Mouse (Mus musculus): ENCODE results near the gene D030056L22Rik. TPM values are rescaled to one million over a fixed set of nuclear protein-coding genes. Genes with fewer than 3 reads are reported as not detected.

The D030056L22Rik gene
- 33.7 and 34.3 TPM in 2 replicates for polyA plus RNA-seq (2016; fragmentation: Nextera tagmentation; extraction: Ambion mirVana)

DNA sequence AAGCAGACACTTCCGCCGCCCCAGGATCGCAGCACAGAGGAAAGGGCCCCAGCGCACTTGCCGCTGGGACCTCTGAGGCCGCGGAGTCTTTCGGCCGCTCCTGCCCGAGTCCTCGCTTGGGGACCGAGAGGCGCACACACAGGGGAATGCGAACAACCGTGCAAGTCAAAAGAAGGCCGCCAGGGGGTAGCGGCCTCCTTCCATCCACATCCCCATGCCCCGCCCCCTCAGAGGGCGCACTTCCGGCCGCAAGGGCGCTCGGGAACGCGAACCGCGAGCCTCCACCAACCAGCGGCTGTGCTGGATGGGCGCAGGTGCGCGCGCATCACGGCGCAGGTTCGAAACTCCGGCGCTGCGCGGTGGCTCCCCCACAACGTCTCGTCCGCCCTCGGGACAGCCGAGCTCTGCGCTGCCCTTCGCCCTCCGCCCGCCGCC lies at the start of gene D030056L22Rik:
D030056L22Rik (plus strand) TSS at position 328 of the 435 bp plus-strand sequence.
- H3K27ac ChIP-seq (replicated peaks) = peak within 1 kb of the TSS; percentile 92
- peaks cover 11% of the 10 kb centered on the region for H3K36me3 ChIP-seq (replicated peaks)
- H3K4me1 ChIP-seq = peaks cover 27% of the 10 kb centered on the region
- H3K4me3 ChIP-seq = peak within 1 kb of the TSS; percentile 97
- under 1% methylated on average over 49 of the region's 49 CpGs for WGBS
- DNase-seq (ENCODE audit: low spot score) = peak; percentile 99
- no peaks in the 10 kb centered on the region for H3K9me3 ChIP-seq
- H3K27me3 ChIP-seq (replicated peaks; ENCODE audit: low read depth, poor library complexity, severe bottlenecking) = no peaks in the 10 kb centered on the region

DNA sequence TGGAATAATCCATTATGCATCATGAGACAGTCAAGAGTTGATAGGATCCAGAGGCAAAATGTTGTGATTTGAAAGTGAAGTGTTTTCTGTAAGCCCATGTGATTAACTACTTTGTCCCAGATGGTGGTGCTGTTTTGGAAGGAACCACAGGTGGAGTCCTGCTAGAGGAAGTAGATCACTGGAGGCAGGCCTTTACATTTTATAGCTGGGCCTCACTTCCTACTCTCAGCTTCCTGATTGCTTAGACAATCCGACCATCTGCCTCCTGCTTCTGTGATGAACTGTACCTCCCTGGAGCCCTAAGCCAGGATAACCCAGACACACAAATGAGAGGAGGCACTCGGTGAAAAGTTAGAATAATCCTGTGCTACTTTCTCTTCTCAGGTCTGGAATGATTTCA lies 49.1 kb upstream of the D030056L22Rik start:
- H3K4me3 ChIP-seq = no peak overlapping the region
- H3K9me3 ChIP-seq = no peaks in the 10 kb centered on the region
- H3K4me1 ChIP-seq = no peaks in the 10 kb centered on the region
- WGBS = 73% methylated on average over 2 of the region's 2 CpGs
- no peak for DNase-seq (ENCODE audit: low spot score)
- no peaks in the 10 kb centered on the region for H3K27me3 ChIP-seq (replicated peaks; ENCODE audit: low read depth, poor library complexity, severe bottlenecking)
- no peak overlapping the region for H3K27ac ChIP-seq (replicated peaks)
- no peaks in the 10 kb centered on the region for H3K36me3 ChIP-seq (replicated peaks)

DNA sequence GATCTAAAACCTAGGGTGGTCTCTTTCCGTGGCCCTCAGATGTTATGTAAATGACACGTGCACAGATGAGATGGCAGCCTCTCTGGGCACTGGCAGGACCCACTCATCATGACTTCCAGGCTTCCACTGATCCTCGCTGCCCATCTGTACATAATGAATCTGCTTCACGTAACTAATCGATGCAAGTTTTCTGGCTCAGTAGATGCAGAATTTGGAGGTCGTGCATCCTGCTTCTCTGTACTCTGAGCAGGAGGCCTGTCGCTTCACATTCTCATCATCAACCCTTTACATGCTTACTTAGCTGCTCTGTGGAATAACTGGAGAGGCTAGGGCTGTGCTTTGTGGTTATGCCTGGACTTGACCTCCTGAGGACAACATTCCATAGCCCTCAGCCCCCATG lies 46.0 kb upstream of the D030056L22Rik start:
- Histone ChIP-seq H3K4me3 (no peak overlapping the region), H3K36me3 (replicated peaks) (no peaks in the 10 kb centered on the region), H3K27ac (replicated peaks) (no peak overlapping the region), H3K27me3 (replicated peaks; ENCODE audit: low read depth, poor library complexity, severe bottlenecking) (no peaks in the 10 kb centered on the region), H3K9me3 (no peaks in the 10 kb centered on the region), H3K4me1 (peaks cover 10% of the 10 kb centered on the region)
- no peak for DNase-seq (ENCODE audit: low spot score)
- WGBS = 80% methylated on average over 7 of the region's 7 CpGs

DNA sequence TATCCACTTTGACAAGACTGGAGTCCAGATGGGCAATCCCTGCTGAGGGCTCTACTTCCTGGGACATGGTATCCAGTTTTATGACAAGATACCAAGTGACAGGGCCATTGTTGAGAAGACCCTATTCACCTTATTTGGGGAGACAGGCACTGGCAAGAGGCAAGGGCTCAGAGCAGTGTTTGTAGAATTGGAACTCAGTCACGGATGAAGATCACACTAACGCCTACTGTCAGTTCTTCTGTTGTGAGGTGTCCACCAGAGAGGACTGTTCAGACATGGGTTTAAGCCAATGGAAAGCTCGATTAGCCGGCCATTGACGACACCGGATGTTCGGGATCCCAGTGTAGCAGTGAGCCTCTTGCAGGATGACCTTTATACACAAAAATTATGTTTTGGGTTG lies 43.4 kb upstream of the D030056L22Rik start:
- no peaks in the 10 kb centered on the region for H3K36me3 ChIP-seq (replicated peaks)
- DNase-seq (ENCODE audit: low spot score) = no peak
- no peak overlapping the region for H3K4me3 ChIP-seq
- 88% methylated on average over 7 of the region's 7 CpGs for WGBS
- peaks cover 25% of the 10 kb centered on the region for H3K4me1 ChIP-seq
- no peaks in the 10 kb centered on the region for H3K27me3 ChIP-seq (replicated peaks; ENCODE audit: low read depth, poor library complexity, severe bottlenecking)
- 0 out of 2 replicates have a peak overlapping the region, but pooled peaks have one; percentile 60 for H3K27ac ChIP-seq (replicated peaks)
- no peaks in the 10 kb centered on the region for H3K9me3 ChIP-seq

DNA sequence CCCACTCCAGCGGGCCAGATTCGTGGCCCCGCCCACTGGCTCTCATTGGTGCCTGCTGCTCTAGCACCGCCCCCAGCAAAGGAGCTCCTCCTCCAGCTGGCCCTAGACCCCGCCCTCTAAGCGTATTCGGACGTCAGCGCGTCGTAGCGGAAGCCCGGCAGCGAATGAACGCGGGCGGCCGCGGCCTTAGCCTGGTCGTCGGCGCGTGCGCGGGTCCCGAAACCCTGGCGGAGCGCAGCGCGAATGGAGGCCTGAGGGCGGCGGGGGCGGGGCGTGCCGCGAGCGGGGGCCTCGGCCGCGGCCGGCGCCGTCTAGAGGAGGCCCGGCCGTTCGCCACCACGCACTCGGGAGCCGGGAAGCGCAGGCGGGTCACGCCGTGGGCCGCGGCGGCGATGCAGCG lies 42.4 kb upstream of the D030056L22Rik start, which contains the start of gene Carnmt1:
Carnmt1 (plus strand) TSS at position 157 of the 400 bp plus-strand sequence.
- Histone ChIP-seq H3K4me1 (peaks cover 25% of the 10 kb centered on the region), H3K27me3 (replicated peaks; ENCODE audit: low read depth, poor library complexity, severe bottlenecking) (no peaks in the 10 kb centered on the region), H3K9me3 (no peaks in the 10 kb centered on the region), H3K36me3 (replicated peaks) (no peaks in the 10 kb centered on the region), H3K4me3 (peak within 1 kb of the TSS; percentile 80), H3K27ac (replicated peaks) (peak within 1 kb of the TSS; percentile 91)
- under 1% methylated on average over 54 of the region's 58 CpGs for WGBS
- peak; percentile 98 for DNase-seq (ENCODE audit: low spot score)

DNA sequence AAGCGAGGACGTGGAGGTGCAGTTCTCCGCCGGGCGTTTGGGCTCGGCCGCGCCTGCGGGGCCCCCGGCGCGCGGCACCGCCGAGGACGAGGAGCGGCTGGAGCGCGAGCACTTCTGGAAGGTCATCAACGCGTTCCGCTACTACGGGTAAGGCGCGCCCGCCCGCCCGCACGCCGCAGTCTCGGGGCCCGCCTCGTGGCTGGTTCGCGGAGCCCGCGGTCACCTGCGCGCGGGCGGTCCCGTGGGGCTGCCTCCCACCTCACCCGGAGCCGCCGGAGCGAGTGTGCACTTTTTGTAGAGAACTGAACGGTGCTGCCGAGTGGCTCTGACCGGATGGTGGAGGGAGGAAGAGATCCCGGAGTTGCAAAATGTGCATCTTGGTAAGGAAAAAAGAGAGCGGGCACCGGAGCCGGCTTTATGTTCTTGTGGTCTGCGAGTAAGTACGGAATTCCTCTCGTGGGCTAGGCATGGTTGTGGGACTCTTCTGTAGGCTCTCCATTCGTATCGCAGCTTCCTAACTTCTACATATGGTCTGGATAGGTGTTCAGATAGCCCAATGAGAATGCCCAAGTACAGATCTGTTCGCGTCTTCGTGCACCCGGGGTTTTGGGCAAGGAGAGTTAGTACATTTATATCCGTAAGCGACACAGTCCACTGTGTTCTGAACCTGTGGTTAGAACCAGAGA lies 41.8 kb upstream of the D030056L22Rik start:
- peak; percentile 63 for DNase-seq (ENCODE audit: low spot score)
- peak overlapping the region; percentile 91 for H3K27ac ChIP-seq (replicated peaks)
- H3K4me3 ChIP-seq = peak overlapping the region; percentile 80
- H3K4me1 ChIP-seq = peaks cover 25% of the 10 kb centered on the region
- H3K27me3 ChIP-seq (replicated peaks; ENCODE audit: low read depth, poor library complexity, severe bottlenecking) = no peaks in the 10 kb centered on the region
- no peaks in the 10 kb centered on the region for H3K9me3 ChIP-seq
- no peaks in the 10 kb centered on the region for H3K36me3 ChIP-seq (replicated peaks)
- under 1% methylated on average over 64 of the region's 64 CpGs for WGBS

DNA sequence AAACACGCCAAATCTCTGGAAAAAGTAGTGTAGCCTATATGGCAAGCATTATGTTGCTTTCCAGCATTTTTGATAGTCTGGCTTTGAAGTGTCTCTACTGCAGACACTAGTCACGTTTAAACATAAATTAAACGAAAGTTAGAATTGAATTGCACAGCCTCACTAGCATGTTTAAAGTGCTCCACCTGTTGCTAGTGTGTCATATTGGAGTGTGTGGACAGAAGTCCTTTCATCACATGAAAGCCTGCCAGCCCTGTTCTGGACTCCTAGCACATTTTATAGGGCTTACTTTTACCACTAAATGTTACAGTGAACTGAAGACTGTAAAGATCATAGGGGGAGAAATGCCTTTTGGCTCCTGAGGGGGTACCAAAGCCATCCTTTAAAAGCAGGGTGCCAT lies 40.5 kb upstream of the D030056L22Rik start:
- no peaks in the 10 kb centered on the region for H3K9me3 ChIP-seq
- peak overlapping the region; percentile 80 for H3K4me3 ChIP-seq
- DNase-seq (ENCODE audit: low spot score) = no peak
- H3K27ac ChIP-seq (replicated peaks) = no peak overlapping the region
- WGBS = 69% methylated on average over 3 of the region's 3 CpGs
- no peaks in the 10 kb centered on the region for H3K36me3 ChIP-seq (replicated peaks)
- peaks cover 25% of the 10 kb centered on the region for H3K4me1 ChIP-seq
- no peaks in the 10 kb centered on the region for H3K27me3 ChIP-seq (replicated peaks; ENCODE audit: low read depth, poor library complexity, severe bottlenecking)

DNA sequence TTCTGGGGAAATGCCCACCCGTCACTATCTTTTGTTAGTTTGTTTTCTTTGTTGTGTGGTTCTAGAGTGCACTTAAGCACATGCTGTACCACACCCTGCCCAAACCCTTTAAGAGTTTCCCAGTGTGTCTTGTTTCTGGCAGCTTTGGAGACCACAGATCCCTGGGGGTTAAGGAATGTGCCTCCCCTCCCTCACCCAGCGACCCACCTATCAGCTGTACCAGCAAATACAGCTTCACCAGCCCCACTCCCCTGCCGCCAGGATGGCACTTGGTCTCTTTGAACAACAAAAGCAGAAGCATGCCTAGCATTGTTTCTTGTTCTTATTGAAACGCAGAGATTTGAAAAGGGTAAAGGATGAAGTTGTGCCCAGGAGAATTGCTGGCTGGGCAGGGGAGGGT lies 39.9 kb upstream of the D030056L22Rik start:
- DNase-seq (ENCODE audit: low spot score) = no peak
- 19% methylated on average over 4 of the region's 4 CpGs for whole genome bisulfite sequencing
- peak overlapping the region; percentile 80 for H3K4me3 ChIP-seq
- no peaks in the 10 kb centered on the region for H3K9me3 ChIP-seq
- no peaks in the 10 kb centered on the region for H3K27me3 ChIP-seq (replicated peaks; ENCODE audit: low read depth, poor library complexity, severe bottlenecking)
- H3K4me1 ChIP-seq = peaks cover 25% of the 10 kb centered on the region
- H3K36me3 ChIP-seq (replicated peaks) = no peaks in the 10 kb centered on the region
- H3K27ac ChIP-seq (replicated peaks) = peak overlapping the region; percentile 10; the same call in 1 of the 2 replicates

DNA sequence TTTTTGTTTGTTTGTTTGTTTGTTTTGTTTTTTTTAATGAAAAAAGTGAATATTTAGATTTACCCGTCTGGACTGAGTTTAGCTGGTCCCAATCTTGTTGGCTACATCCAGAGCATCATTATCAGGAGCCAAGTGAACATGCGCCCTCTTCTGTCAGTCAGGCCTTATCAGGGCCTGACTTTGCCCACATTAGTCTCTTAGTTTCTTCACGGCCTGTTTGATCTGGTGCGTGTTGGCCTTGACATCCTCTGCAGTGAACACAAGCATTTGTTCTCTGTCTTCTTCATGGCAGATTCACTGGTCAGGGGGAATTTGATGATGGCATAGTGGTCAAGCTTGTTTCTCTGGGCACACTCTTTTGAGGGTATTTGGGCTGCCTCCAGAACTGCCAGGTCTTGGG lies 30.9 kb upstream of the D030056L22Rik start:
- Histone ChIP-seq H3K4me3 (no peak overlapping the region), H3K9me3 (no peaks in the 10 kb centered on the region), H3K27ac (replicated peaks) (no peak overlapping the region), H3K4me1 (no peaks in the 10 kb centered on the region), H3K27me3 (replicated peaks; ENCODE audit: low read depth, poor library complexity, severe bottlenecking) (no peaks in the 10 kb centered on the region), H3K36me3 (replicated peaks) (peaks cover 34% of the 10 kb centered on the region)
- WGBS = 82% methylated on average over 4 of the region's 4 CpGs
- DNase-seq (ENCODE audit: low spot score) = no peak

DNA sequence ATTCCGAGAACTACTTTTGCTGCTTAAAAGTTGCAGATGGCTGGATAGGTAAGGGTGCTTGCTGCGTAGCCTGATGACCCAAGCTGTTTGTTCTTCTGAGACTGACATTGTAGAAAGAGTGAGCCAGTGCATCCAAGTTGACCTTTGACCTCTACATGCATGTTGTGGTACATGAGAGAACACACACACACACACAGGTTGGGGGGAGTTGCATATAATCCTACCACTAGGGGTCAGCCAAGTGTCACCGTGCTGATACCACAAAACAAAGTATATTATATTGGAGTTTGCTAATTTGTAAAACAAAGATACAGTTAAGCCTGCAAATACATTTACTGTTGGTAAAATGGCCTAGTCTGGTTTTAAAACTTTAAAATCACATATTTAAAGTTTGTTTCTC lies 25.4 kb upstream of the D030056L22Rik start:
- no peak overlapping the region for H3K27ac ChIP-seq (replicated peaks)
- H3K4me1 ChIP-seq = no peaks in the 10 kb centered on the region
- no peaks in the 10 kb centered on the region for H3K27me3 ChIP-seq (replicated peaks; ENCODE audit: low read depth, poor library complexity, severe bottlenecking)
- H3K36me3 ChIP-seq (replicated peaks) = peaks cover 17% of the 10 kb centered on the region
- DNase-seq (ENCODE audit: low spot score) = peak; percentile 31
- WGBS = 82% methylated on average over 3 of the region's 3 CpGs
- H3K9me3 ChIP-seq = no peaks in the 10 kb centered on the region
- H3K4me3 ChIP-seq = no peak overlapping the region

DNA sequence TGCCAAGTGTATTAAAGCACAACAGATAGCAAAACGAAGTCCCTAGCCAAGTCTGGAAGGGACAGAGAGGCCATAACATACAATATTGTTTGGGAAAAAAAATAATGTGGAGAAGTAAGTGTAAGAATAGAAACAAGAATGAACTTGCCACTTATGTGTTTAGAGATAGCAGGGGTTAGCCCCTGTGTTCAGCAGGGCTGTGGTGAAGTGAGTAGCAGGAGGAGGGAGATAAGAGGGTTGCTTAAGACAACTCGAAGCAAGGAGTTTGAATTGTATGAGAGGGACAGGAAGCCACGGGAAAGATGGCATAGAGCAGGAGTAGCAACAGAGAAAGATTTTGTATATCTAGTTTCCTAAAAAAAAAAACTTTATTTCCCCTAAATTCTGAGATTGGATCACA lies 20.8 kb upstream of the D030056L22Rik start:
- Histone ChIP-seq H3K27me3 (replicated peaks; ENCODE audit: low read depth, poor library complexity, severe bottlenecking) (no peaks in the 10 kb centered on the region), H3K4me1 (no peaks in the 10 kb centered on the region), H3K27ac (replicated peaks) (no peak overlapping the region), H3K4me3 (no peak overlapping the region), H3K9me3 (no peaks in the 10 kb centered on the region), H3K36me3 (replicated peaks) (peaks cover 36% of the 10 kb centered on the region)
- WGBS = 86% methylated on average over 3 of the region's 3 CpGs
- DNase-seq (ENCODE audit: low spot score) = no peak

DNA sequence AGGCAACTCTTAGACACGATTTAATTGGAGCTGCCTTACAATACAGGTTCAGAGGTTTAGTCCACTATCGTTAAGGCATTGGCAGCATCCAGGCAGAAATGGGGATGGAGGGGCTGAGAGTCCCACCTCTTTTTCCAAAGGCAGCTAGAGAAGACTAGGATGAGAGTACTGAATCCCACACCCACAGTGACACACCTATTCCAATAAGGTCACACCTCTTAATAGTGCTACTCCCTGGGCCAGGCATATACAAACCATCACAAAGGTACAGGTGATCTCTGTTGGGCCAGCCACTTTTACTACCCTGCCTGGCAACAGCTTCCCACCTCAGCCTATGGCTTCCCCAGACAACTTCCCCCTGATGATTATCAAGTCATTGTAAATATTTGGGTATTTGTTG lies 20.2 kb upstream of the D030056L22Rik start:
- H3K4me3 ChIP-seq = no peak overlapping the region
- 87% methylated on average over 2 of the region's 2 CpGs for WGBS
- peaks cover 40% of the 10 kb centered on the region for H3K36me3 ChIP-seq (replicated peaks)
- H3K4me1 ChIP-seq = no peaks in the 10 kb centered on the region
- no peak overlapping the region for H3K27ac ChIP-seq (replicated peaks)
- DNase-seq (ENCODE audit: low spot score) = no peak
- H3K27me3 ChIP-seq (replicated peaks; ENCODE audit: low read depth, poor library complexity, severe bottlenecking) = no peaks in the 10 kb centered on the region
- no peaks in the 10 kb centered on the region for H3K9me3 ChIP-seq

DNA sequence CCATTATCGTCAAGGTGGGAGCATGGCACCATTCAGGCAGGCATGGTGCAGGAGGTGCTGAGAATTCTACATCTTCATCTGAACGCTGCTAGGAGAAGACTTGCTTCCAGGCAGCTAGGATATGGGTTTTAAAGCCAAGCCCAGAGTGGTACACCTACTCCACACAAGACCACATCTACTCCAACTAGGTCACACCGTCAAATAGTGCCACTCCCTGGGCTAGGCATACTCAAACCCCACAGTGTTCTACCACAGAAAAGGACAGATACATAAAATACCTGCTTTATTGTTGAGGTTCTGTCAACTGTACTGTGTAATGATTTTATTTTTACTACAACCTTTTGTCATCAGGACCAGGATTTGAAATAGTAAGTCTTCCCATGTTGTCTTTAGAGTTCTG lies 17.9 kb upstream of the D030056L22Rik start:
- H3K9me3 ChIP-seq = no peaks in the 10 kb centered on the region
- no peak overlapping the region for H3K4me3 ChIP-seq
- no peaks in the 10 kb centered on the region for H3K27me3 ChIP-seq (replicated peaks; ENCODE audit: low read depth, poor library complexity, severe bottlenecking)
- H3K4me1 ChIP-seq = no peaks in the 10 kb centered on the region
- no peak overlapping the region for H3K27ac ChIP-seq (replicated peaks)
- WGBS = 92% methylated on average over 3 of the region's 3 CpGs
- DNase-seq (ENCODE audit: low spot score) = no peak
- H3K36me3 ChIP-seq (replicated peaks) = peaks cover 42% of the 10 kb centered on the region

Measured in embryonic facial prominence, embryonic 10.5 days (tissue).